Mouse (Mus musculus) limb, embryonic 12.5 days (tissue): ENCODE measurements at regions not wholly inside any gene's neighbourhood (a gene's known extent, or its start where the extent isn't known, plus 50 kb on each side); places are given as distances from the start of the nearest gene placed in this dataset.

Experiments
- ATAC-seq: fragments of 200-750 bp; cut with Nextera tagmentation; 2 replicates; pipeline ENCODE4 v1.8.0; 2017; ENCODE audit warnings: low read depth, moderate TSS enrichment; ENCODE audit not compliant: insufficient number of reproducible peaks, insufficient read depth, low FRiP score, low TSS enrichment
- H3K27ac ChIP-seq: fragments of 300-500 bp; sonication (generic); 2 replicates; pipeline ENCODE4 v1.5.1; 2016; ENCODE audit warnings: mild to moderate bottlenecking, moderate library complexity
- H3K27me3 ChIP-seq: fragments of 300-500 bp; sonication (generic); 2 replicates; pipeline ENCODE4 v1.6.1; 2016; ENCODE audit warnings: mild to moderate bottlenecking, moderate library complexity
- H3K36me3 ChIP-seq: fragments of 300-500 bp; sonication (generic); 2 replicates; pipeline ENCODE4 v1.6.1; 2016; ENCODE audit warnings: mild to moderate bottlenecking, moderate library complexity
- H3K4me1 ChIP-seq: fragments of 300-500 bp; sonication (generic); replicated peaks from 2 replicates; pipeline ENCODE4 v1.6.1; 2016
- H3K4me2 ChIP-seq: fragments of 300-500 bp; sonication (generic); 2 replicates; pipeline ENCODE4 v1.6.1; 2016; ENCODE audit warnings: mild to moderate bottlenecking, moderate library complexity
- H3K4me3 ChIP-seq: fragments of 300-500 bp; sonication (generic); replicated peaks from 2 replicates; pipeline ENCODE4 v1.5.1; 2016; ENCODE audit warnings: mild to moderate bottlenecking
- H3K9ac ChIP-seq: fragments of 300-500 bp; sonication (generic); replicated peaks from 2 replicates; pipeline ENCODE4 v1.6.1; 2016; ENCODE audit warnings: mild to moderate bottlenecking, moderate library complexity
- H3K9me3 ChIP-seq: fragments of 300-500 bp; sonication (generic); 2 replicates; pipeline ENCODE4 v1.6.1; 2016; ENCODE audit warnings: mild to moderate bottlenecking, moderate library complexity
- WGBS: fragments of 180-500 bp; shearing (Covaris S2); methylation state at CpG from one replicate; pipeline ENCODE4 v1.1.7; 2016; 5-methylcytosine and 5-hydroxymethylcytosine counted together

GRCm38 (mm10) chr12:96226446-96226845 is 534.4 kb downstream of the Flrt2 start:
- Histone ChIP-seq H3K4me2 (no peak overlapping the region), H3K4me3 (no peak overlapping the region), H3K9me3 (no peaks in the 10 kb centered on the region), H3K9ac (no peak overlapping the region), H3K4me1 (no peaks in the 10 kb centered on the region), H3K36me3 (no peaks in the 10 kb centered on the region), H3K27me3 (no peaks in the 10 kb centered on the region), H3K27ac (no peak overlapping the region)
- ATAC-seq: no peak
- 66% methylated on average over 1 of the region's 1 CpGs for WGBS

- Histone ChIP-seq H3K27me3 (no peaks in the 10 kb centered on the region), H3K4me3 (no peak overlapping the region), H3K27ac (no peak overlapping the region), H3K4me1 (no peaks in the 10 kb centered on the region), H3K9me3 (no peaks in the 10 kb centered on the region), H3K4me2 (no peak overlapping the region), H3K9ac (no peak overlapping the region), H3K36me3 (no peaks in the 10 kb centered on the region)
- WGBS: 86% methylated on average over 3 of the region's 3 CpGs
- ATAC-seq: no peak
These were observed 536.7 kb downstream of the Flrt2 start for GRCm38 (mm10) chr12:96228714-96229113.

GRCm38 (mm10) chr12:96235510-96235909 is 543.5 kb downstream of the Flrt2 start:
- no peak overlapping the region for H3K4me3 ChIP-seq
- H3K36me3 ChIP-seq: no peaks in the 10 kb centered on the region
- WGBS: 78% methylated on average over 1 of the region's 1 CpGs
- no peaks in the 10 kb centered on the region for H3K27me3 ChIP-seq
- no peaks in the 10 kb centered on the region for H3K9me3 ChIP-seq
- H3K4me2 ChIP-seq: no peak overlapping the region
- H3K27ac ChIP-seq: no peak overlapping the region
- no peak for ATAC-seq
- H3K4me1 ChIP-seq: no peaks in the 10 kb centered on the region
- no peak overlapping the region for H3K9ac ChIP-seq

GRCm38 (mm10) chr12:96235996-96236525 is 544.0 kb downstream of the Flrt2 start:
- no peak for ATAC-seq
- Histone ChIP-seq H3K27me3 (no peaks in the 10 kb centered on the region), H3K9me3 (no peaks in the 10 kb centered on the region), H3K4me1 (no peaks in the 10 kb centered on the region), H3K4me2 (no peak overlapping the region), H3K36me3 (no peaks in the 10 kb centered on the region), H3K27ac (no peak overlapping the region), H3K4me3 (no peak overlapping the region), H3K9ac (no peak overlapping the region)
- 63% methylated on average over 3 of the region's 3 CpGs for WGBS

- no peaks in the 10 kb centered on the region for H3K36me3 ChIP-seq
- ATAC-seq: no peak
- H3K9me3 ChIP-seq: no peaks in the 10 kb centered on the region
- no peak overlapping the region for H3K27ac ChIP-seq
- no peaks in the 10 kb centered on the region for H3K4me1 ChIP-seq
- WGBS: 74% methylated on average over 2 of the region's 2 CpGs
- H3K27me3 ChIP-seq: no peaks in the 10 kb centered on the region
- no peak overlapping the region for H3K4me3 ChIP-seq
- no peak overlapping the region for H3K4me2 ChIP-seq
- no peak overlapping the region for H3K9ac ChIP-seq
These were observed 547.6 kb downstream of the Flrt2 start for GRCm38 (mm10) chr12:96239642-96240041.

GRCm38 (mm10) chr12:96261978-96262377 is 570.0 kb downstream of the Flrt2 start:
- H3K9me3 ChIP-seq: no peaks in the 10 kb centered on the region
- H3K36me3 ChIP-seq: no peaks in the 10 kb centered on the region
- no peaks in the 10 kb centered on the region for H3K27me3 ChIP-seq
- no peak overlapping the region for H3K4me2 ChIP-seq
- 73% methylated on average over 4 of the region's 4 CpGs for WGBS
- H3K9ac ChIP-seq: no peak overlapping the region
- no peak overlapping the region for H3K4me3 ChIP-seq
- H3K27ac ChIP-seq: no peak overlapping the region
- no peaks in the 10 kb centered on the region for H3K4me1 ChIP-seq
- ATAC-seq: no peak

- no peak for ATAC-seq
- Histone ChIP-seq H3K27ac (no peak overlapping the region), H3K4me1 (no peaks in the 10 kb centered on the region)
These were observed 583.9 kb downstream of the Flrt2 start for GRCm38 (mm10) chr12:96275894-96276293.

GRCm38 (mm10) chr12:96311137-96311536 is 619.1 kb downstream of the Flrt2 start:
- Histone ChIP-seq H3K4me2 (no peak overlapping the region), H3K4me3 (no peak overlapping the region), H3K27me3 (no peaks in the 10 kb centered on the region), H3K9me3 (no peaks in the 10 kb centered on the region), H3K27ac (no peak overlapping the region), H3K4me1 (no peaks in the 10 kb centered on the region), H3K9ac (no peak overlapping the region), H3K36me3 (no peaks in the 10 kb centered on the region)
- ATAC-seq: no peak
- WGBS: 4% methylated on average over 2 of the region's 2 CpGs

More at GRCm38 (mm10) chr12:96275894-96276293, 583.9 kb downstream of the Flrt2 start:
- Histone ChIP-seq H3K4me2 (no peak overlapping the region), H3K27me3 (no peaks in the 10 kb centered on the region), H3K36me3 (no peaks in the 10 kb centered on the region), H3K9me3 (no peaks in the 10 kb centered on the region), H3K4me3 (no peak overlapping the region), H3K9ac (no peak overlapping the region)

- Histone ChIP-seq H3K4me3 (no peak overlapping the region), H3K9me3 (no peaks in the 10 kb centered on the region), H3K9ac (no peak overlapping the region), H3K27ac (no peak overlapping the region), H3K4me1 (no peaks in the 10 kb centered on the region), H3K4me2 (no peak overlapping the region), H3K36me3 (no peaks in the 10 kb centered on the region), H3K27me3 (no peaks in the 10 kb centered on the region)
- ATAC-seq: no peak
- 79% methylated on average over 10 of the region's 10 CpGs for WGBS
These were observed 631.2 kb downstream of the Flrt2 start for GRCm38 (mm10) chr12:96323061-96323786.

- Histone ChIP-seq H3K4me1 (peaks cover 11% of the 10 kb centered on the region; the same call in 1 of the 2 replicates), H3K4me3 (no peak overlapping the region), H3K9me3 (no peaks in the 10 kb centered on the region), H3K27ac (no peak overlapping the region), H3K4me2 (no peak overlapping the region), H3K27me3 (no peaks in the 10 kb centered on the region), H3K36me3 (no peaks in the 10 kb centered on the region), H3K9ac (no peak overlapping the region)
- no peak for ATAC-seq
- WGBS: 57% methylated on average over 3 of the region's 3 CpGs
These were observed 659.1 kb downstream of the Flrt2 start for GRCm38 (mm10) chr12:96351143-96351542.

- ATAC-seq: no peak
- no peaks in the 10 kb centered on the region for H3K27me3 ChIP-seq
- H3K27ac ChIP-seq: no peak overlapping the region
- 81% methylated on average over 3 of the region's 3 CpGs for WGBS
- H3K36me3 ChIP-seq: no peaks in the 10 kb centered on the region
- no peak overlapping the region for H3K4me2 ChIP-seq
- no peaks in the 10 kb centered on the region for H3K4me1 ChIP-seq
- H3K4me3 ChIP-seq: no peak overlapping the region
- H3K9ac ChIP-seq: no peak overlapping the region
- no peaks in the 10 kb centered on the region for H3K9me3 ChIP-seq
These were observed 686.9 kb downstream of the Flrt2 start for GRCm38 (mm10) chr12:96378924-96379323.

- Histone ChIP-seq H3K9ac (no peak overlapping the region), H3K36me3 (no peaks in the 10 kb centered on the region), H3K4me1 (no peaks in the 10 kb centered on the region), H3K27me3 (no peaks in the 10 kb centered on the region), H3K9me3 (no peaks in the 10 kb centered on the region), H3K27ac (no peak overlapping the region), H3K4me2 (no peak overlapping the region), H3K4me3 (no peak overlapping the region)
- WGBS: 71% methylated on average over 3 of the region's 3 CpGs
- ATAC-seq: no peak
These were observed 727.1 kb downstream of the Flrt2 start for GRCm38 (mm10) chr12:96419104-96419503.
